Mouse (Mus musculus) embryonic facial prominence, embryonic 15.5 days (tissue): Measurements from ENCODE around the gene Vars2. TPM values are rescaled to one million over a fixed set of nuclear protein-coding genes. Genes with fewer than 3 reads are reported as not detected.

ENCODE experiments used
- ATAC-seq: fragments of 200-750 bp; cut with Nextera tagmentation; 2 replicates; pipeline ENCODE4 v1.8.0; 2017; ENCODE audit warnings: low read depth, moderate TSS enrichment; ENCODE audit not compliant: insufficient number of reproducible peaks, low FRiP score, low TSS enrichment
- H3K27ac ChIP-seq: fragments of 300-500 bp; sonication (generic); replicated peaks from 2 replicates; pipeline ENCODE4 v1.5.1; 2015; ENCODE audit warnings: mild to moderate bottlenecking, inconsistent platforms
- H3K27me3 ChIP-seq: fragments of 300-500 bp; sonication (generic); 2 replicates; pipeline ENCODE4 v1.6.1; 2015; ENCODE audit warnings: inconsistent platforms
- H3K36me3 ChIP-seq: fragments of 300-500 bp; sonication (generic); 2 replicates; pipeline ENCODE4 v1.6.1; 2015; ENCODE audit warnings: mild to moderate bottlenecking, inconsistent platforms
- H3K4me1 ChIP-seq: fragments of 300-500 bp; sonication (generic); 2 replicates; pipeline ENCODE4 v1.6.1; 2015; ENCODE audit warnings: inconsistent platforms
- H3K4me2 ChIP-seq: fragments of 300-500 bp; sonication (generic); replicated peaks from 2 replicates; pipeline ENCODE4 v1.6.1; 2015; ENCODE audit warnings: mild to moderate bottlenecking, inconsistent platforms
- H3K4me3 ChIP-seq: fragments of 300-500 bp; sonication (generic); replicated peaks from 2 replicates; pipeline ENCODE4 v1.5.1; 2015; ENCODE audit warnings: mild to moderate bottlenecking, inconsistent platforms
- H3K9ac ChIP-seq: fragments of 300-500 bp; sonication (generic); 2 replicates; pipeline ENCODE4 v1.6.1; 2015; ENCODE audit warnings: inconsistent platforms
- H3K9me3 ChIP-seq: fragments of 300-500 bp; sonication (generic); replicated peaks from 2 replicates; pipeline ENCODE4 v1.6.1; 2016; ENCODE audit warnings: inconsistent platforms
- WGBS: fragments of 180-500 bp; shearing (Covaris S2); methylation state at CpG from one replicate; pipeline ENCODE4 v1.1.7; 2015; 5-methylcytosine and 5-hydroxymethylcytosine counted together
- polyA plus RNA-seq: library from polyadenylated mRNA; unstranded; fragments of >200 nt; fragmentation: Nextera tagmentation; extraction: Ambion mirVana; gene quantifications from 2 replicates; pipeline ENCODE4 v1.2.1, GENCODE M21; 2015

Vars2 gene
- polyA plus RNA-seq = 16.6 and 19.0 TPM in 2 replicates

DNA sequence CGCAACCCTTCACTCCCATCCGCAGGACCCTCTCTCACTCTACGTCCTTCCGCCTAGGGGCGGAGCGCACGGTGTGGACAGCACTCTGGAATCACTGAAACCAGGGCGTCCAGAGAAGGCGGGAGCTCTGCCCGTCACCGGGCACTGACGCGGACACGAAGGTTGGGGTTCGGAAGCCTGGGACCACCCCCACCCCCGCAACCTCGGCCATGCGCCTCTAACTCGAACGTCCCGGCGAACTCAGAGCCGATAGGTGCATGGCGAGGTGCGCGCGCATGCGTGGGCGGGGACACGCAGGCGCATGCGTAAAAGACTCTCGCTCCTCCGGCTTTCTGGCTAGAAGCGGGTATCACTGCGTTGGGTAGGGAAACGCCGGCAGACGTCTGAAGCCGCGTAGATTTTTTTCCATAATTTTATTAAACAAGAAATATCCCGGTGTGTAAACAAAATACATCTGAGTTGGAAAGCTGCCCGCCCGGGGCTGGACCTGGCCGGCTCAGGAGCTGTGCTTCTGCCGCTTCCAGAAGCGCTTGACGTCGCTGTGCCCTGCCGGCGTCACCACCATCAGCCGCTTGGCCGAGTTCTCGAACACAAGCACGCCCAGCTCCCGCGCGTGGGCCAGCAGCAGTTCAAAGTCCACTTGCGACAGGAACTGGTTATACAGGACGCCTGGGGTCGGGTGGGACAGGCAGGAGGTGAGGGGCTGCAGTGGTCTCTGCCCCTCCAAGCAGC is at the start of gene Vars2:
Gene Vars2, minus strand, starts transcription at position 259 of the 732 bp plus-strand sequence.
- Histone ChIP-seq H3K9me3 (no peaks in the 10 kb centered on the region), H3K27me3 (no peaks in the 10 kb centered on the region), H3K36me3 (peaks cover 46% of the 10 kb centered on the region), H3K27ac (peak within 1 kb of the TSS; percentile 75), H3K4me1 (peaks cover 21% of the 10 kb centered on the region), H3K4me3 (peak within 1 kb of the TSS; percentile 68), H3K9ac (peak within 1 kb of the TSS; percentile 91), H3K4me2 (peak within 1 kb of the TSS; percentile 90)
- peak; percentile 86 for ATAC-seq
- under 1% methylated on average over 61 of the region's 61 CpGs for WGBS

DNA sequence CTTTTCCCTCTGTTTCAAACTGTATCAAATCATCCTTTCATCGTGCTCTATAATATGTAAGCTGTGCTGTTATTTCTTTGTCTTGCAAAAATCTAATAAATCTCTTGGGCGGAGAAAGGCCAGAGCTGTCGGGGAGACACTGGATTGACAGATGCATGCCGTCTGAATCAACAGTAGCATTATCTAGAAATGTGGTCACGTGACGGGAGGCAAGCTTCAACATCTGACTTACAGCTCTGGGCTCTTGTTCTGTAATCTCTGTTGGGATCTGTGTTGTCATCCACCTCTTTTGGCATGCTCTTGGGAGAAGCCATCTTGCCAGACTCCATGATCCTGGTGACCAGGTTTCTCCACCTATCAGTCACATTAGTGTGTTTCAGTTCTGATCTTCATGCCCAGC is 49.7 kb upstream of the Vars2 start:
- no peak for ATAC-seq
- no peak overlapping the region for H3K9ac ChIP-seq
- no peak overlapping the region for H3K4me3 ChIP-seq
- H3K27ac ChIP-seq = no peak overlapping the region
- 72% methylated on average over 6 of the region's 6 CpGs for WGBS
- H3K9me3 ChIP-seq = no peaks in the 10 kb centered on the region
- no peaks in the 10 kb centered on the region for H3K27me3 ChIP-seq
- peaks cover 21% of the 10 kb centered on the region for H3K4me1 ChIP-seq
- no peaks in the 10 kb centered on the region for H3K36me3 ChIP-seq
- H3K4me2 ChIP-seq = no peak overlapping the region

DNA sequence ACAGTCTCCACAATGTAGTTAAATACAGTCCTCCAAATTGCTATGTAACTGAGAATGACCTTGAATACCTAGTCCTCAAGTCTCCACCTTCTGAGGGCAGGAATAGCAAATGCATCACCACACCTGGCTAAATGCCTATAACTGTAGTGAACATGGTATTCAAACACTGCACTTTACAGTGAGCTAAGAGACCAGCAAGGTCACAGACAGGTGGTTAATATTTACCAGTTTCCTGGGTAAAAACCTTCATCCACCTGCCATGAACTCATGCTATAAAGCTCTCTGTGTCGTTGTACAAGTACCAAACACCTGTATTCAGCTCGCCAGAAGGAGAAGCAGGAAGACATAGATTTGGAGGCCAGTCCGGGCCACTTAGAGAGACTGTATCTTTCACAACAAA is 48.7 kb upstream of the Vars2 start:
- no peaks in the 10 kb centered on the region for H3K9me3 ChIP-seq
- ATAC-seq = no peak
- H3K4me2 ChIP-seq = no peak overlapping the region
- WGBS = 82% methylated on average over 3 of the region's 3 CpGs
- no peak overlapping the region for H3K27ac ChIP-seq
- no peak overlapping the region for H3K9ac ChIP-seq
- H3K27me3 ChIP-seq = no peaks in the 10 kb centered on the region
- peaks cover 15% of the 10 kb centered on the region for H3K4me1 ChIP-seq
- H3K36me3 ChIP-seq = no peaks in the 10 kb centered on the region
- H3K4me3 ChIP-seq = no peak overlapping the region

DNA sequence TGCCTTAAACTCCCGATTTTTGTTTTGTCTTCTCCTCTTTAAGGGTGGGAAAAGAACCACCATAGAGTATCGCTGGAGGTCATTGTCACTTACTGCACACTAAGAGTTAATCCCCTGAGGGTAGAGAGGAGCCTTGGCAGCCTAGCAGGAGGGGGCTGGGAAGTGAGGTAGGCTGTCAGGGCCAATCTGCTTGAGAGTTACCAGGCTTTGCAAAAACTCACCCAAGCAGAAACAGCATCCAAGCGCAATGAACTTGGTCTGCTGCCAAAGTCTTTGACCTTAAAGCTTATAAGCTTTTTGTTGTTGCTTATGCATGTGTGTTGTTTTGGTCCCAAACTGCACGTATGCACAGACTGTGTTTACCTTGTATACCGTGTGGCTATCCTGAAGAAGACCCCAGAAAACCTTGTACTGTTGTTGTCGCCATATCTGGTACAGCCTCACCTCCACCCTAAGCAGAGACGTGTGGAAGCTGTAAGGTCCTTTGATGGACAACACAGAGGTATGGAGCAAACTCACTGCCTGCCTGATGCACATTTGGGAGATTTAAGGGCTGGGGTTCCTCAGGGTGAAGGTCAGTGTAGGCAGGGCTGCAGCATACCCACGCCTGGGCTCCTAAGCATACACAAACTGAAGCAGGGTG is 43.4 kb upstream of the Vars2 start:
- no peaks in the 10 kb centered on the region for H3K9me3 ChIP-seq
- 34% methylated on average over 8 of the region's 8 CpGs for WGBS
- no peak overlapping the region for H3K4me3 ChIP-seq
- H3K27ac ChIP-seq = peak overlapping the region; percentile 65
- H3K9ac ChIP-seq = no peak overlapping the region
- peaks cover 13% of the 10 kb centered on the region for H3K4me1 ChIP-seq
- no peak overlapping the region for H3K4me2 ChIP-seq
- peak; percentile 48 for ATAC-seq
- H3K27me3 ChIP-seq = no peaks in the 10 kb centered on the region
- H3K36me3 ChIP-seq = no peaks in the 10 kb centered on the region

DNA sequence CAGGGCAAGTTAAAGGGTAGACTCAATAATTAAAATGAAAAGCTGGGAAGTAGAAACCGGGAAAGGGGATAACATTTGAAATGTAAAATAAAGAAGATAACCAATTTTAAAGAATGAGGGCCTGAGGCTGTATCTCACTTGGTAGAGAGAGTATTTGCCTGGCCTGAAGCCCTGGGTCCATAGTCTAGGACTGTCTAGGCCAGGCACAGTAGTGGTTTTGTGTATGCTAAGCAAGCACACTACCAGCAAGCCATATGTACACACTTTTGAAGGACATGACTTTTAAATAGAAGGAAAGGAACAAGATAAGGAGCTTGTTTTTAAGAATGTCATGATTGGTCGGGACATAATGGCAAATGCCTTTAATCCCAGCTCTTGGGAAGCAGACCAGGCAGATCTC is 41.2 kb upstream of the Vars2 start:
- Histone ChIP-seq H3K4me2 (no peak overlapping the region), H3K4me3 (no peak overlapping the region), H3K9ac (no peak overlapping the region), H3K27me3 (no peaks in the 10 kb centered on the region), H3K4me1 (peaks cover 31% of the 10 kb centered on the region), H3K9me3 (no peaks in the 10 kb centered on the region), H3K27ac (peak overlapping the region; percentile 65), H3K36me3 (no peaks in the 10 kb centered on the region)
- no peak for ATAC-seq
- WGBS = 64% methylated on average over 2 of the region's 2 CpGs

DNA sequence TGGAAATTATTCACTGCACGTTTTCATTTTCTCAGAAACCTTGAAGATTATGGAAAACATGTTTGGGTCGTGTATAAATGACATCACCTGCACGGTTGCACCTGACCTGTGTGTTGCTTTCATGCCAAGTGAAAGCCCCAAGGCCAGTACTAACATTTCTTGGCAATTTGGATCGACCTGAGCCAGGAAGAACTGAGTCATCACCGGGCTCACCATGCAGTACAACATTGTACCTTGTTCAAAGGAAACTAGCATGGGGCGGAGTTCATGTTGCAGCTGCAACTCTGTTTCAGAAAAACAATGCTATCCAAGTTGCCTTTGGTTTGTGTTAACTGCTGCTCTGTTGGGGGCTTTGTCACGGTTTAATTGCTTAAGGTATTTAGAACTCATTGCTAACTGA is 40.5 kb upstream of the Vars2 start:
- Histone ChIP-seq H3K4me3 (no peak overlapping the region), H3K27me3 (no peaks in the 10 kb centered on the region), H3K4me1 (peaks cover 35% of the 10 kb centered on the region), H3K9ac (no peak overlapping the region), H3K36me3 (no peaks in the 10 kb centered on the region), H3K4me2 (no peak overlapping the region), H3K9me3 (no peaks in the 10 kb centered on the region), H3K27ac (peak overlapping the region; percentile 65)
- 37% methylated on average over 7 of the region's 7 CpGs for WGBS
- peak; percentile 25; the same call in 1 of the 2 replicates for ATAC-seq

DNA sequence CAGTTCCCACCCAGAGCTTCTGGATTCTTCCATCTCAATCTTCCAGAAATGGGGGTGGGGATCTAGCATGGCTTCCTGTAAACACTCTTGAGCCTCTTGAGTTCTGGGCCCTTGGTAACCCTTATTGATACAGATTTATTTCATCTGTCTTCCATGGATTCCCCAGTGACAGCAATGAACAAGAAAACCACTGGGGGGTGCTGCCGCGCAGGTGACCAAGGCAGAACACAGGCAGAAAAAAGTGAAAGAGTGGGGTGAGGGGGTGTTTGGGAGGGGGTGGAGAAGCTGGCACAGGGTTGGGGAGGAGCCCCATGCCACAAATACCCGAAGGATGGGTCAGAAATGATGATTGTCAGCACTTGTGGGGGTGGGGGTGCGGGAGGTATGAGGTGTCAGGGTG is 38.4 kb upstream of the Vars2 start:
- no peak for ATAC-seq
- 0 out of 2 replicates have a peak overlapping the region, but pooled peaks have one; percentile 91 for H3K27ac ChIP-seq
- H3K9me3 ChIP-seq = no peaks in the 10 kb centered on the region
- H3K9ac ChIP-seq = no peak overlapping the region
- H3K4me3 ChIP-seq = no peak overlapping the region
- H3K27me3 ChIP-seq = no peaks in the 10 kb centered on the region
- no peaks in the 10 kb centered on the region for H3K36me3 ChIP-seq
- no peak overlapping the region for H3K4me2 ChIP-seq
- WGBS = 23% methylated on average over 4 of the region's 4 CpGs
- H3K4me1 ChIP-seq = peaks cover 50% of the 10 kb centered on the region

DNA sequence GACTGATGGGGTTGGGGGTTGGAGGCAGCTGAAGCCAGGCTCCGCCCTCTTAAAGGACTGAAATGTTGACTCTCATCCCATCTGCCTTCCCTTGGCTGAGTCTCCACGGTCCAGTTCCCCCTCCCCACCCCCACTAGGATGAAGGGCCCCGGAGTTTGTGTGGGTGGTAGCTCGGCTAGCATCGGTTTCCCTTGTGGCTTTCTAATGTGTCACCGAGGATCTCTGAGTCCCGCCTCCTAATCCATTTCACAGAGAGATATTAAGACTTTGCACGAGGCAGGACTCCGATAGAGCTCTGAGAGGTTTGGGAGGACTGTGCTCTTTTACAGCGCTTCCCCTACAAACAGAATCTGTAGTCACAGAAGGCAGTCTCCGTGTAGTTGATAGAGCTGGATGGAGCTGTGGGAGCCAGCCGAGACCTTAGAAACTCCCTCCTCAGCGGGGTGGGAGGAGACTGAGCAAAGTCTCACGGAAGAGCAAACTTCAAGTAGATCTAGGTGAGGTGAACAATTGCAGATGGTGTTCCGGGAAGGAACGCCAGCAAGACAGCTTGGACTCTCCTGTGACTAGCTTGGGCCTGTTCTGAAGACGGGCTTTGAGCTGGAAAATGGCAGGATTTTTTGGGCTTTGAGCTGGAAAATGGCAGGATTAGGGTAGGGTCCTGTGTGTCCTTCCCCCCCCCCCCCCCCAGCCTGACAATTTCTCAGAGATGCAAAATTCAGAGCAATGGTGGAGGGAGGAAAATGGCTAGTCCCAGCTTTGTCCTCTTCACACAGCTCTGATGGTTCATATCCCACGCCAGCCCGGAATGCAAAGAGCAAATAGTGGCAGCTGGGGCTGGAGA is 37.5 kb upstream of the Vars2 start, which contains the start of gene Ddr1:
Gene Ddr1, minus strand, starts transcription at position 1 of the 844 bp plus-strand sequence.
- no peaks in the 10 kb centered on the region for H3K27me3 ChIP-seq
- H3K27ac ChIP-seq = peak within 1 kb of the TSS; percentile 91
- H3K36me3 ChIP-seq = no peaks in the 10 kb centered on the region
- peak within 1 kb of the TSS; percentile 45 for H3K9ac ChIP-seq
- WGBS = 8% methylated on average over 19 of the region's 19 CpGs
- ATAC-seq = no peak
- H3K4me1 ChIP-seq = peaks cover 45% of the 10 kb centered on the region
- peak within 1 kb of the TSS; percentile 77 for H3K4me2 ChIP-seq
- no peaks in the 10 kb centered on the region for H3K9me3 ChIP-seq
- H3K4me3 ChIP-seq = peak within 1 kb of the TSS; percentile 38

DNA sequence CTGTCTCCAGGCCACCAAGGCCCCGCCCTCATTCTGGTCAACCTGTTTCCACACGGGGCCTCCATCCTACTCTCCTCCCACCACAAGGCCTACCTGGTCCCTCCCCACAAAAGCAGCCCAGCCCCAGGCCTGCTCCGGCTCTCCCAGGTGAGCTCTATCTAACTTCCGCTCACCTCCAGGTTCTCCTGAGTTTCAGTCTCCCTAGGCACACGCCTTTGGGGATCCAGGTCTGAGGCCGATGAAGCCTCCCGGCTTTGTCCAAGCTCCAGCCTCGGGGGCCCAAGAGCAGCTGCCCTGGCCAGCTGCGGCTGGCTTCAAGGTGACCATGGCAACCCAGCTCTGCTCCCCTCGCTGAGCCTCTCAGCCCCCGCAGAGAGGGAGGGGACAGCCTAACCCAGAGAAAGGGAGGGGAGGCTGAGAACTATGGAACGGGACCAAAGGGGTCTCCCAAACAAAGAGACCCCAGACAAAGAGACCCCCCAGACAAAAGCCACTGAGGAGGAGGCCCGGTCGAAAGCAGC is 36.4 kb upstream of the Vars2 start:
- ATAC-seq = no peak
- peak overlapping the region; percentile 77 for H3K4me2 ChIP-seq

DNA sequence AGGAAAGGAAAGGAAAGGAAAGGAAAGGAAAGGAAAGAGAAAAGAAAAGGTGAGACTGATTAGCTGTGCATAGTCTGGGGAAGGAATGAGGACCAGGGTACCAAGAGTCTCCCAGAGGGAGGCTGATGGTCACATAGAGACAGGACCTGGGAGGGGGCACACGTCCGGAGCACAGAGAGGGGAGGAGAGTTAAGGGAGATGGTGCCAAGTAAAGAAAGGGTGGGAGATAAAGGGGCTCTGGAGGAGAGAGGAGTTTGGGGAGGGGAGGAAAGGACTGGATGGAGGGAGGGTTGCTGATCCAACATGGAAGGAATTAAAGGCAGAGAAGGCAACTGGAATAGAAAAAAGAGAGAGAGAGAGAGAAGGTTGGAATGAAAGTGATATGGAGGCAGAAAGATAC is 35.7 kb upstream of the Vars2 start:
- WGBS = 19% methylated on average over 2 of the region's 2 CpGs
- Histone ChIP-seq H3K27ac (peak overlapping the region; percentile 99; the same call in 1 of the 2 replicates), H3K9me3 (no peaks in the 10 kb centered on the region), H3K4me1 (peaks cover 59% of the 10 kb centered on the region), H3K4me2 (peak overlapping the region; percentile 77), H3K9ac (no peak overlapping the region), H3K4me3 (peak overlapping the region; percentile 61), H3K36me3 (no peaks in the 10 kb centered on the region), H3K27me3 (no peaks in the 10 kb centered on the region)
- no peak for ATAC-seq

More for the DNA sequence above, 36.4 kb upstream of the Vars2 start:
- WGBS = 8% methylated on average over 14 of the region's 14 CpGs
- peak overlapping the region; percentile 91 for H3K27ac ChIP-seq
- no peaks in the 10 kb centered on the region for H3K9me3 ChIP-seq
- H3K27me3 ChIP-seq = no peaks in the 10 kb centered on the region
- no peaks in the 10 kb centered on the region for H3K36me3 ChIP-seq
- H3K4me3 ChIP-seq = peak overlapping the region; percentile 38
- peak overlapping the region; percentile 45 for H3K9ac ChIP-seq
- H3K4me1 ChIP-seq = peaks cover 56% of the 10 kb centered on the region

DNA sequence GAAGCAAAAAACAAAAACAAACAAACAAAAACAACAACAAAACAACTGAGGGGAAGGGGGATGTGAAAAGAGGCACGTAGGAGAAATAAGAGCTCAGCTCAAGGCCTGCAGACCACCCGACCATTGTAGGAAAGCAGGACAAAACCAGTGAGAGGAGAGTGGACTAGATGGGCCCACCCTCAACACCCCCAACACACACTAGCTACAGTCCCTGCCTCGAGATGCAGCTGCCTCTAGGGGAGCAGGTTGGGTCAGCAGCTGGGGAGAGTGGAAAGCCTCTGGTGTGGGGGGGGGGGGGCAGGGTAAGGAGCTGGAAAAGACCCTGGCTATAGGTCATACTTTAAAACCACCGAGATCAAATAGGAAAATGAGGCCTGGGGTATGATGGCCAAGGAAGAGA is 35.2 kb upstream of the Vars2 start:
- no peak for ATAC-seq
- Histone ChIP-seq H3K4me1 (peaks cover 63% of the 10 kb centered on the region), H3K4me2 (peak overlapping the region; percentile 77), H3K4me3 (peak overlapping the region; percentile 61), H3K9me3 (no peaks in the 10 kb centered on the region), H3K27ac (peak overlapping the region; percentile 99), H3K9ac (peak overlapping the region; percentile 44; the same call in 1 of the 2 replicates), H3K27me3 (no peaks in the 10 kb centered on the region), H3K36me3 (no peaks in the 10 kb centered on the region)
- WGBS = 11% methylated on average over 4 of the region's 4 CpGs
